Mouse (Mus musculus): ENCODE data around the gene Selenov. TPM values are rescaled to one million over a fixed set of nuclear protein-coding genes. Genes with fewer than 3 reads are reported as not detected.

Selenov gene
- not detected in 2 replicates for polyA plus RNA-seq (2015; fragmentation: Nextera tagmentation; extraction: Ambion mirVana)

DNA sequence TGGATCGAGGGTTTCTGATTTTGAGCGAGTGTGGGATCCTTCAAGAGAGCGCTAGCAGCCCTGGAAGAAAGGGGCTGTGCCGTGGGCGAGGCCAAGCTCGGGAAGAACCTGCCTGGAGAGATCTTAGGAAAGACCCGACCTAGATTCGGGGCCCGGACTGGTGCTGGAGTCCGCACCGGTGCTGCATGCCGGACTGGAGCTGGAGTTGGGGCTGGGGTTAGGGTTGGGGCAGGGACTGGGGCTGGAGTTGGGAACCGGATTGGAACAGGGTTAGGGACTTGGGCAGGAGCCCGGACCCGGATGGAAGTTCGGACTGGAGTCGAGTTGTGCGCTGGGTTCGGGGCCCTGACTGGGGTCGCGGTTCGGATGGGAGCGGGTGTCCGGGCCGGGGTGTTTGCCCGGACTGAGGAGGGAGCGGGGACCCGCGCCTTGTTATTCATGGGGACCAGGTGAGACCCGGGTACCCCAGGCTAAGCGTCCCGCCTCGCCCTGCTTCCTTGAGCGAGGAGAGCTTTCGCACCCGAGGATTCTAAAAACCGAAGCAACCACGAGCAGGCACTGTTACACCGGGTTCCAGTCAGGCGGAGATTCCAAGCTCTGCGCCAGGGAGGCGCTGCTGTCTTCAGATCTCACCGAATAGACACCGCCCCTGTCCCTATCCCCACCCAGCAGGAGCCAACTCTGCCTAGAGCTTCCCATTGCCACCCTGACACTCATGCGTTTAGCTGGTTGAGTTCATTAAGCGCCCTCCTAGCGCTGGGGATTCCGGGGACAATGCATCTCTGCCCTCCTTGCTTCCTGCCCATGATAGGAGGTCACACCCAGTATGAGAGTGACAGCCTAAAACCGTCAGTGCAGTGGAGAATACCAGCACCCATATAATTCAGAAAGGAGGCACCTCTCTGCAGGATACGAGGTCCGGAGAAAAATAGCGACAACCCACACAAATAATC lies at the start of gene Selenov:
TSS of gene Selenov (minus strand) at position 549 of the 953 bp plus-strand sequence.
- no peak for DNase-seq (ENCODE audit: low spot score)

DNA sequence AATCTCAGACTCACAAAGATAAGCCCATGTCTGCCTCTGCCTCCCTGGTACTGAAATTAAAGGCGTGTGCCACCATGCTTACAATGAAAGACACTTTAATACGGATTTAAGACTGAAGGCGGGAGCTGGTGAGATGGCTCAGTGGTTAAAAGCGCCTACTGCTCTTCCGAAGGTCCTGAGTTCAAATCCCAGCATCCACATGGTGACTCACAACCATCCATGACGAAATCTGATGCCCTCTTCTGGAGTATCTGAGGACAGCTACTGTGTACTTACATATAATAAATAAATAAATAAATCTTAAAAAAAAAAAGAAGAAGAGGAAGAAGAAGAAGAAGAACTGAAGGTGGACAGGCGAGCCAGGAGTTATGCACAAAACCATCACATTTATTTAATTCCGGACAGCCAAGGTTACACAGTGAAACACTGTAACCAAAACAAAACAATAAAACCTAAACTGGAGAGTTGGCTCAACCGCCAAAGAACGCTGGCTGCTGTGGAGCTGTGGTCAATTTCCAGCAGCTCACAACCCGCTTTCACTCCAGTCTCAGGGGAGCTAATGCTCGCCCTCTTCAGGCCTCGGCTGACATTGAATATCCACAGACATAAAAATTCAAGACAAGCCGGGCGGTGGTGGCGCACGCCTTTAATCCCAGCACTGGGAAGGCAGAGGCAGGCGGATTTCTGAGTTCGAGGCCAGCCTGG lies 48.4 kb upstream of the Selenov start:
- peak; percentile 59 for DNase-seq (ENCODE audit: low spot score)

DNA sequence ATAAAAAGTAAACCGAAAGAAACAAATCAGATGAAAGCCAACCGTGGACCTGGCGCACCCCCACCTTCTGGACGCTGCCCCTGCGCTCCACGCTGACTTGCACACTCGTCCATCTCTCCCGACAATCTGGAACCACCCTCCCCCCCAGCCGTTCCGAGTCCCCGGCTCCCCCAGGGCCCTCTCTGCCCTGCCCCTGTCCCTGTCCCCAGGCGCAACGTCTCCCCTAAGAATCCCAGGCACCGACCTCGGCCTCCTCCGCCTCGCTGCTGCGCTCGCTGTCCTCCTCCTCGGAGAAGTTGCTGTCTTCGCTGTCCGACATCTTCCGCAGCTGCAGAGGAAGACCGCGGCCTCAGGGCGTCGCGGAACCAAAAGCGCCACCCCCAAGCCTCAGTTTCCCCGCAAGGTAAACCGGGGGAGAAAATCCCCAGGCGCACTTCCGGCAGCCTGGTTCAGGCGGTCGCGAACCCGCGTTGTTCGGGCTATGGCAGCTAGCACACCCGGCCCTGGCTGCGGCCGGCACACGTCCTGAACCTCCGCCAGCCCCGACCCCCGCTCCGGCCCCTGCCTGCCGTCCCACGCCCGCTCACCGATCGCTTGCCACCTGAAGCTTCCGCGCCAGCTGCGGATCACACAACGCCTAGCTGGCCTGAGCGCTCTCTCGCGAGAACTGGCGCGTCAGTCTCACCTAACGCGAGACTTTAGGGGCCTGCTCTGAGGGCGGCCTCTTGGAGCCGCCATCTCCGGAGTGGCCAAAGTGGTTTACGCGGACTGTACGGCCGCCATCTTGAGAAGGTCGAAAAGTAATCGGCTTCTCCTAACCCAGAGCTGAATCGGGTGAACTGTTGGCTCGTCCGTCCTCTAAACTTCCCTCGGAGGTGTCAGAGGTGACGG lies 47.4 kb upstream of the Selenov start, which contains the start of gene Supt5:
TSS of gene Supt5 (minus strand) at position 639 of the 891 bp plus-strand sequence.
- DNase-seq (ENCODE audit: low spot score): peak; percentile 99

DNA sequence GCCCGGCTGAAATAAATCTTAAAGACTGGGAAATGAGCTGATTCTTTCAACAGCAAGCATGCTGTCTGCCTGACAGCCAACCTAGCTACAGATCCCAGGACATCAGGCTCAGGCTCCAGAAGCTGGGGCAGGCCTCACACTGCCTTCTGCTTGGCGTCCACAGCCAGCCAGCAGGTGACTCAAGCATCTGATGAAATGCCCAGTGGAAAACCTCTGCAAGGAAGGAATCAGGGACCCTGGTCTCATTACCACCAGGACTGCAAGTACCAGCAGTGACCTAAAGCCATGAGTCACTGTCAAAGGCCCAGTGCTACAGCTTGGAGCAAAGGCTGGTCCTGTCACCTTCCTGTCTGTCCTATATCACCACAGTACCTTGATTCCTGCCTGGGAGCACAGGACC lies 44.5 kb upstream of the Selenov start:
- DNase-seq (ENCODE audit: low spot score): no peak

DNA sequence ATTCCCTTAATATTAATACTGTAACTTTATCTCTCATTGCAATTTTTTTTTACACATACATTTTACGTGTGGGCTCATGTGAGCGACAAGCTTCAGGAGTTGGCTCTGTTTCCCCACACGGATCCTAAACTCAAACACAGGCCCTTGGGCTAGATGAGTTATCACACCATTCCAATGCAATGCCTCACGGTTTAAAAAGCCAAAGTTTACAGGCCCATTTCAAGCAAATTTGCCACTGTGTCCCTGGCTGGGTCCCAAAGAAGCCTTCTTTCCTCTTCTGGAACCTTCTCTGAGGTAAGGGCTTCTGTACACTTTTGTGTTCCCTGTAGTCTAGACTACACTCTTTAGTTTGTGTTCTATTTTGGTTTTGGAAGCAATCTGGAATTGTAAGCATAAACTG lies 43.5 kb upstream of the Selenov start:
- DNase-seq (ENCODE audit: low spot score): no peak

DNA sequence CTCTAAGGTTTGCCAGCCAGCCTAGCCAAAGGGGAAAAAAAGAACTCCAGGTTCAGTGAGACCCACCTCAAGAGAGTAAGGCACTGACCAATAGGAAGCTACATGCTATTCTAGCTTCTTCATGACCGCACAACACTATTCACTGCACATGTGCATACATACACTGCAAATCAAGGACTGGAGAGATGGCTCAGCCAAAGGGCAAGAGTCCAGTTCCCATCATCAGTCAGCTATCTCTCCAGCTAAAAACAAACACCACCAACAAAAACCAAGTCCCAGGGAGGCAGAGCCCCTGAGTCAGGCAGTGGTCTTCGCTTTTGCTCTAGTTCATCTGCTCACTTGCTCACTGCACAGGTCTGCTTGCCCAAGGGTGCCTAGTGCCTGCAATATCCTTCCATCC lies 37.3 kb upstream of the Selenov start:
- DNase-seq (ENCODE audit: low spot score): no peak

DNA sequence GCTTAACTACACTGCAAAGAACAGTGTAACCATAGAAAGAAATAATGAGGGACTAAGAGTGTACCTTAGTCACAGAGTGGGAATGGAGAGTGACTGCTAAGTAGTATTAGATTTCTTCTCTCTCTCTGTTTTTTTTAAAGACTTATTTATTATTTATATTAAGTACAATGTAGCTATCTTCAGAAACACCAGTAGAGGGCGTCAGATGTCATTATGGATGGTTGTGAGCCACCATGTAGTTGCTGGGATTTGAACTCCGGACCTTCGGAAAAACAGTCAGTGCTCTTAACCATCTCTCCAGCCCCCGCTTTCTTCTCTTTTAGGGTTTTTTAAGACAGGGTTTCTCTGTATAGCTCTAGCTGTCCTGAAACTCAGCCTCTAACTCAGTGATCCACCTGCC lies 35.5 kb upstream of the Selenov start:
- DNase-seq (ENCODE audit: low spot score): no peak

DNA sequence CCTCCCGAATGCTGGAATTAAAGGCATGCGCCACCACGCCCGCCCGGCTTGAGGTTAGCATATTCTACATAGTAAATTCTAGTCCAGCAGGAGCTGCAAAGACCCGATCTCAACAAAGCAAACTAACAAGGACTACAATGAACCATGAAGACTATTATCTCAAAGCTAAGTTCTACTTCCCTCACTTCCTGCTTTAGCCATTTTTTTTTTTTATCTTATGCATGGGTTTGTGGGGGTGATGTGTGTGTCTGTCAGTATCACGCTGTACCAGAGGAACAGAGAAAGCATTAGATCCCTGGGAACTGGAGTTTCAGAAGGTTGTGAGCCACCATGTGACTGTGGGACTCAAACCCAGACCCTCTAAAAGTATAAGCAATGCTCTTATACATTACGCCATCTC lies 34.3 kb upstream of the Selenov start:
- no peak for DNase-seq (ENCODE audit: low spot score)

DNA sequence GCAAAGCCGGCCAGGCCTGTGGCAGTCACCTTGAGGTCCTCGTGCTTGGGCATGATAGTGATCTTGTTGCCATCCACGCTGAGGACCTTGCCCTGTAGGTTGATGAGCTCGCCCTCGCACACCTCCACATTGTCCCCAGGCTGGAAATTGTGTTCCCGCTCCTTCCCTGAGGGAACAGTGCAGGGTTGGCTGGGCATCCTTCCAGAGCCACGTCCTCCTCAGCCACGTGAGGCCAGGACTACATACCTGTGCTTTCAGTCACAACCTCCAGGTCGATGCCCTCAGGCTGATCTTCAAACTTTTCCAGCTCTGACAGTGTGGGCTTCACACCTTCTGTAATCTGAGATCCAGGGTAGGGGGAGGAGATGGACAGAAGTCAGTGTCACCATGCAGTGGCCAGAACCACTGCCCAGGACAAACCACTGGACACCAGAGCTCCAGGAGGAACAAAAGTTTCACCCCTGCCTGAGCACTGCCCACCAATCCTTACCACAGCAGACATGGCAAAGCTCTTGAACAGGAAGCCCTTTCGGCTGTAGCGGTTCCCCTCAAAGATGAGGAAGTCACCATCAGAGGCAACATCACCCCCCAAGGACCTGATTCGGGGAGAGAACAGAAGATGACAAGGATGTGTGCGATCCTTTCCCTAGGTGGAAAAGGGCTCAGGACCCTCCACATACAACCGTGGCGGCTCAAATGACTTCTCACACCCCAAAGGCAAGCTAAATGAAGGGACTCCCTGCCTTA lies 31.2 kb upstream of the Selenov start:
- no peak for DNase-seq (ENCODE audit: low spot score)

DNA sequence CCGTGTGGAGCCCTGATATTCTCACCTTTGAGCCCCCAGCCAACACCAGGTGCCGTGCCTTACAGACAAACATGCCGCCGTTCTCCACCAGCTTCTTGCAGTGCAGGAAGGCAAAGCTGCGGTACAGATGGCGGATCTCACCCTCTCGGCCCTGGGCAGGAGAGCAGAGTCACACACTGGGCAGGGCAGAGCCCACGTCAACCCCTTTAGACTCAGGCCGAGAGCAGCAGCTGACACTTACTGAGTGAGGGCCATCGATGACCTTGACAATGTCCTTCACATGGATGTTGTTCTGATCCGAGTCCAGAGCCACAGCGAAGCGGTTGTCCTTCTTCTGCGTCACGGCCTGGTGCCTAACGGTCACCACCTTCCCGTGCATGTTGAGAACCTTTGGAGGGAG lies 27.7 kb upstream of the Selenov start:
- DNase-seq (ENCODE audit: low spot score): no peak

DNA sequence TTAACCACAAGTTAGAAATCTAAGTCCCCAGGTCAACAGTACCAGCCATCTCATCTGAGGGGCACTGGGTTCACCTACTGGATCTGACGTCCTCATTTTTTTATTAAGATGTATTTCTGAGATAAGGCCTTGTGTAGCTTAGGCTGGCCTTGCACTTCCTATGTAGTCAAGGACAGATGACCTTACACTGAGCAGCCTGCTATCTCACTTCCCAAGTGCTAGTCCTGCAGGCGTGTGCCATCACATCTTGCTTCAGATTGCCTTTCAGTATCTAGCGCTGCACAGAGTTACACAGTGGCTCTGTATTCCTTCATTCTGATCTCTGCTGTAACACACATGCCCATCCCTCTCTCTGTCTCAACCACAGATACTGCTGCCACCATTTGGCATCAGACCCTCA lies 27.1 kb upstream of the Selenov start:
- no peak for DNase-seq (ENCODE audit: low spot score)

DNA sequence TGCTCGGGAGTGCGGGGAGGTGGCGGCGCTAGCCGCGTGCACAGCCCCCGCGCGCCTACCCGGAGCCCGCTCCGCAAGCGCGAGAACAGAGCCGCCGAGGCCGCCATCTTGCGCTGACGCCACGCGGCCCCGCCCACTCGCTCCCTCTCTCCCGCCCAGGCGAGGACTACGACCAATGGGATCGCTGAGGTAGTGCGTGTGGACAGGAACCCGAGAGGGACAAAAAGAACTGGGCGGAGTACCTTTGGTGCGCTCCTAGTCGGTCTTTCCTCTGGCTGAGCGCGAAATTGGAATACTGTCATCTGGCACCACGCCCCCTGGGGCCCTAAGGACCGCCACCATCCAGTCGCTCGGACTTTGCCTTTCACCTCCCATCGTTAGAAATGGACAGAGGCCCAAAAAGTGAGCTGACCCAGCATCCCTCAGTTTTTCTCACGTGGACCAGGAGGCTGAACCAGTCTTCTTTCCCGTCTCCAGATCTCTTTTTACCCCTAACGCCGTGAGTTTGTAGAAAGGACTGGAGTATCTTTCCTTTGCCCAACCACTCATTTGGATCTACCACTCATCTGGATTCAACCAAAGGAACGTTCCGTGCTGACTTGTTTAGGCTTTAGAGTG lies 21.0 kb upstream of the Selenov start, which contains the start of gene Timm50:
TSS of gene Timm50 (minus strand) at position 147 of the 618 bp plus-strand sequence.
- DNase-seq (ENCODE audit: low spot score): peak; percentile 94

DNA sequence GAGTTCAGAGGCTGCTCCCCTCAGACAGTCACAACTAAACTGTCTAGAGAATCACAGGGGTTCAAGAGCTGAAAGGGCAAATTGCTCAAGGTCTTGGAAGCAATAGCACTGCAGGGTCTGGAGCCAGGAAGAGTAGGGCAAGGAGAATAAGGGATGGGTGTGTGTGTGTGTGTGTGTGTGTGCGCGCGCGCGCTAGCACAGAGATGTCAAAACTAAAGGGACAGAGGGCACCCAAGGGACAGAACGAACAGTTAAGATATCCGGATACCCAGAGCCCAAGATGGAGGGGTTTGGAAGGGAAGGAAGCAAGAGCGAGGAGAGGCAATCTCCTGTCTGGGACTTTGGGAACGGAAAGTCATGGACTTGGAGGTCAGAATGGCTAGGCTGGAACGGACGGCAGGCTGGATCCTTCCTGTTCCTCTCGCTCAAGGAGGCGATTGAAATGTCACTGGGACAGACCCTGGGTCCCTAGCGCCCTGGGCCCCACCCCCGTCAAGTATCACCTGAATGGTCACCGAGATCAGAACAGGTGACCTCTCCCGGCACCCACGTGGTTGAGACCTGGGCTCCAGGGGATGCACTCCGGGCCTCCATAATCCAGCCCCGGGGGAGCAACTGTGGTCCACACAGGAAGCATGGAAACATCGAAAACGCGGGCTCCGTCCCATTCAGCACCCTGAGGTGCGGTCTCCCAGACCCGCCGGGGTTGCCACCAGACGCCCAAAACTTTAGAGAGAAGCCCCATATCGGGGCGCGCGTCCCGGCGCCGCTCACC lies 20.4 kb upstream of the Selenov start:
- peak; percentile 8 for DNase-seq (ENCODE audit: low spot score)

DNA sequence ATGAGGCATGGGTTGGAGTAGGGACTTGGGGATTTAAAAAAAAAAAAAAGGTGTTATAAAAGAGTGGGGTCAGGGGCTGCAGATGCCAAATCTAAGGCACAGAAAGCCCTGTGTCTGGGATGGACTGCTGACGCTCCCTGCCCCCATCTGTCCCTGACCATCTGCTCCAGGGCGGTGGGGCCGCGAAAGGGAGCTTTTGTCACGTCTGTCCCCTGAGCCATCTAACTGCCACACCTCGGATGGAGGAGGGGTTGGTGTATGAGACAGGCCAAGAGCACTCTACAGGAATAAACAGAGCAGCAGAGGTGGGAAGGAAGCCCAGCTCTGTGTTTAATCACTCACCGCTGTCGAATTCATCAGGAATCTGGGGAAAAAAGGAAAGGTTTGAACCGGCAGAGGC lies 18.8 kb upstream of the Selenov start:
- no peak for DNase-seq (ENCODE audit: low spot score)

DNA sequence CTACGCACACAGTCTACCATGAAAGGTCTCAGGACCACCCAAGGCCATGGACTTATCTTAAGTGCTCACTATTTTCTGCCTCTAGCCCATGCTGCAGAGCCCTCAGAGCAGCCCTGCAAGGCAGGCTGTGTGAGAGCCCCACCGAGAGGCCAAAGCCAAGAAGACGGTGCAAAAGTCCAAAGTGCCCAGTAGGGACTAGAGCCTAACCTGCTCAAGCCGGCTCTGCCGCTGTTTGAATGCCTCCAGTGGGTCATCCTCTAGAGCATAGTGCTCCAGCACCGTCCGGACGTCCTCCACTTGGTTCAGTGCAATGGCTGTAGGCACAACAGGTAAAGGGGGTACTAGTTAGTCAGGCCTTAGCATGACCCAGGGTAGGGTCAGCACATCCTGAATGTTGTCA lies 15.2 kb upstream of the Selenov start:
- DNase-seq (ENCODE audit: low spot score): no peak

DNA sequence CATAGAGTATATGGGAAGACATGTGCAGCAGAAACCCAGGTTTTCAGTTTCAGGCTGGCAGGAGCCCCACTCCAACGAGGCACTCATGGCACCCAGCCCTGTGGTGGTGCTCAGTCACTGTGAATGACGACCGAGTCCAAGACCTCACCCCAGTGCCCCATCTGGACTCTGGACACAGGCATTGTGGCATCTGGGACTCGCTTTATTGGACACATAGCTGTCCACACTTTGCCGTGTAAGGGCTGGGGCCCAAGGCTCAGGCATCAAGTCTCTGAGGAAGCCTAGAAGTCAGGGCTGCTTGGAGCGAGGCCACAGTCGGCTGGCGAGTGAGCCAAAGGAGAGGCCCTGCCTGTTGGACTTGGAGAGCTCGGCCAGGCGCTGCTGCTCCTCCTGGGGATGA lies 14.7 kb upstream of the Selenov start:
- DNase-seq (ENCODE audit: low spot score): no peak

DNA sequence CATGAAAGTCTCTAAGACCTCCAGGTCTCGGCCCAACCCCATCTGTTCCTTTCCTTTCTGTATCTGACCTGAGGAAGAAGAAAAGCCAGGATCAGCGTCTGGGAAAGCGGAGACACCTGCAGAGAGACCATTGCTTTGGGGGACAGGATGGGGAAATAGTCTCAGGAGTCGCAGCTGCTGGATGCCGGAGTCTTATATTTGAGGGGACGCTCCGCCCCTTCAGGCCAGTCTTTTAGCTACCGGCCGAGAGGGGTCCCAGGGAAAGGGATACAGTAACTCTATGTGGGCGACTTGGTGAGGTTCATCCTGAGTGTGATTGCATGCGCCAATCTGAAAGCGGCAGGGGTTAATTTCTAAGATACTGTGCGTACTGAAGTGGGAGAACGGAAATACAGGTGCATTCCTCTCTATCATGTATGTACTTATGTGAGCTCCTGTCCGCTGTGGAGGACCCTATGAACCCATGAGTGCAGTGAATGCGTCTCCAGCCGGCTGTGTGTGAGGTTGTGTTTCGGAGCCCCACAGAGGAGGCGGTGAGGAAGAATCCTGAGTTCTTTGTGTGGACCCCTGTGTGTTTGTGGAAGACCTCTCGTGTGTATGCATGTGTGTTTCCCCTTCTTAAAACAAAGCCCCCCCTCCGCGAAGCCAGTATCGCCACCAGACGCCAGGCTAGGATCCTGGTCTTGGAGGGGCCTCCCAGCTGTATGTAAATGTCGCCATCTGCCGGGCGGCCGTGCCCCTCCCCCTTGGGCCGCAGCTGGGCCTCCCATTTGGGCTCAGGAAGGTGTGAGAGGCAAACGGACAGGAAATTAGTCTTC lies 10.8 kb upstream of the Selenov start, which contains the start of gene Dll3:
TSS of gene Dll3 (minus strand) at position 623 of the 818 bp plus-strand sequence.
- DNase-seq (ENCODE audit: low spot score): peak; percentile 29

Measured in thymus, postnatal 0 days (tissue).